Mouse (Mus musculus): ENCODE data around the gene Oas3.

- no peak for TF ChIP-seq GATA1 (IDR thresholded peaks at IDR 0.05; ENCODE audit: low read length)
- no peak for TF ChIP-seq TAL1 (IDR thresholded peaks at IDR 0.05; ENCODE audit: low read length)
Observed at GRCm38 (mm10) chr5:120746451-120746850, 31.0 kb downstream of the Oas3 start.
